15 mouse cellular contexts compared by ENCODE assay signal in genomic region chr4:43114512-43114911, GRCm38 (mm10).
"Had no signal": no experiment of that assay in that cellular context is flagged by ENCODE, and none has a peak within 500 bp of the region (broad histone marks: within the 10 kb centered on the region; RNA-seq: fewer than 3 reads in every experiment).

No protein-coding gene starts in this region.

- H3K27me3 ChIP-seq: heart, embryonic 13.5 days; heart, embryonic 15.5 days; hindbrain, embryonic 12.5 days; intestine, embryonic 15.5 days; limb, embryonic 12.5 days had no signal

- H3K4me3 ChIP-seq: heart, adult 2 months; heart, embryonic 13.5 days; heart, embryonic 15.5 days; hindbrain, embryonic 10.5 days; hindbrain, embryonic 12.5 days; intestine, embryonic 15.5 days; layer of hippocampus, adult 2 months; left cerebral cortex, adult 2 months; limb, embryonic 10.5 days; limb, embryonic 12.5 days had no signal

- H3K4me2 ChIP-seq: heart, embryonic 11.5 days; heart, embryonic 13.5 days; heart, embryonic 15.5 days; hindbrain, embryonic 12.5 days; hindbrain, embryonic 14.5 days; intestine, embryonic 15.5 days; limb, embryonic 12.5 days had no signal

- H3K36me3 ChIP-seq: heart, embryonic 15.5 days; intestine, embryonic 15.5 days; limb, embryonic 10.5 days; limb, embryonic 12.5 days had no signal

- H3K9ac ChIP-seq: heart, embryonic 13.5 days; heart, embryonic 15.5 days; hindbrain, embryonic 12.5 days; hindbrain, embryonic 14.5 days; intestine, embryonic 15.5 days; limb, embryonic 12.5 days had no signal

- H3K27ac ChIP-seq: heart, adult 2 months; heart, embryonic 13.5 days; heart, embryonic 15.5 days; hindbrain, embryonic 10.5 days; hindbrain, embryonic 12.5 days; hindbrain, embryonic 14.5 days; intestine, embryonic 15.5 days; layer of hippocampus, adult 2 months; left cerebral cortex, adult 2 months; limb, embryonic 10.5 days; limb, embryonic 12.5 days had no signal

- H3K4me1 ChIP-seq: heart, embryonic 13.5 days; heart, embryonic 15.5 days; hindbrain, embryonic 10.5 days; hindbrain, embryonic 12.5 days; intestine, embryonic 15.5 days; limb, embryonic 10.5 days; limb, embryonic 12.5 days had no signal

- ATAC-seq: hindbrain, embryonic 16.5 days; inflammation-experienced regulatory T-cells, adult 6 months; intestine, embryonic 15.5 days; intestine, postnatal 0 days had no signal

- H3K9me3 ChIP-seq: heart, embryonic 13.5 days; heart, embryonic 15.5 days; hindbrain, embryonic 10.5 days; hindbrain, embryonic 12.5 days; intestine, embryonic 15.5 days; limb, embryonic 10.5 days; limb, embryonic 12.5 days had no signal
